Mouse (Mus musculus): ENCODE data around the gene 4930503B20Rik.

DNA sequence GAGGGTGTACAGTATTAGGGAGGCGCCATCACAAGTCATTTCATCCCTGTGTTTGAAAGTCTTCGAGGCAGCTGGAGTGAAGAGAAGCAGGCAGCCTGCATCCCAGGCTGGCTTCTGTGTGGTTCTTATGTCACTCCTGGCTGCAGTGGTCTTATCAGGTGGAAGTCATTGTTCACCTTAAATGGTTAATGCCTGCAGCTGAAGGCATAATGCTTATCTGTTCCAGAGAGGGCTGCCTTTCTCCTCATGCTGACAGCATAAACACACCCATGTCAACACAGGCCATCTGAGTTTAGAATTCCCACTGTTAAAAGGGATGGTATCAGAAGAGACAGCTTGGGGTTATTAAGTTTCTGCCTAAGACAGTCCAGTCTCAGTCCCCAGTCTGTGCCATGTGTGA lies 49.9 kb downstream of the 4930503B20Rik start:
- TF ChIP-seq EP300 (IDR thresholded peaks at IDR 0.05; ENCODE audit: low read depth) (no peak), CTCF (IDR thresholded peaks at IDR 0.05; ENCODE audit: low read depth) (no peak)

All from heart, postnatal 0 days (tissue).